Mouse (Mus musculus): ENCODE measurements around the gene Fam124b.

Gene Fam124b

DNA sequence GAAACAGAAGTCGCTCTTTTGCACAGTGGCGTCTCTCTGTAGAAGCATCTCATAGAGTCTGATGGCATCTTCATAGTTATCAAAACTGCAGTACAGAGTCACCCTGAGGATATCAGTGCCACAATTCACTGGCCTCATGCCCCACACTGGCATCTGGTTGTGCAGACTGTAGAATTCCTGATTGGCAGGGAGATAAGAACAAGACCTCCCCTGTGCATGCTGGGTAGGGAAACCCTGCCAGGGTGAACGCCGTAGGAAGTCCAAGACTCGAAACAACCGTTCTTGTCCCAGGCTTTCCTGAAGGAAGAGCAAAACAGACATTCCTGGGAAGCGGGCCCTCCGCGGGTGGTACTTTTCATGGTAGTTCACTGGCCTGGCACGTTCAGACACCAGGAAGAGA, 5.1 kb downstream of the Fam124b start:
- Histone ChIP-seq H3K9me3 (ENCODE audit: low read length) (no peaks in the 10 kb centered on the region), H3K36me3 (ENCODE audit: insufficient read depth, low read length) (no peaks in the 10 kb centered on the region), H3K4me3 (replicated peaks; ENCODE audit: low read length) (no peak overlapping the region), H3K4me1 (replicated peaks; ENCODE audit: low read depth, low read length) (peaks cover 17% of the 10 kb centered on the region), H3K27me3 (ENCODE audit: insufficient read depth, low read length) (no peaks in the 10 kb centered on the region)
- TF ChIP-seq NANOG (IDR thresholded peaks at IDR 0.05; ENCODE audit: borderline replicate concordance, low read length) (no peak), CTCF (conservative IDR thresholded peaks at IDR 0.05; ENCODE audit: low read length) (no peak)

- no peak overlapping the region for H3K4me3 ChIP-seq (replicated peaks; ENCODE audit: low read length)
- TF ChIP-seq POU5F1 (IDR thresholded peaks at IDR 0.05; ENCODE audit: borderline replicate concordance, low read length) (no peak), NANOG (IDR thresholded peaks at IDR 0.05; ENCODE audit: borderline replicate concordance, low read length) (no peak), CTCF (conservative IDR thresholded peaks at IDR 0.05; ENCODE audit: low read length) (no peak)
- no peaks in the 10 kb centered on the region for H3K27me3 ChIP-seq (ENCODE audit: insufficient read depth, low read length)
- no peaks in the 10 kb centered on the region for H3K36me3 ChIP-seq (ENCODE audit: insufficient read depth, low read length)
- H3K4me1 ChIP-seq (replicated peaks; ENCODE audit: low read depth, low read length), result 0 out of 2 replicates have a peak, but pooled peaks cover 3% of the 10 kb centered on the region
- no peaks in the 10 kb centered on the region for H3K9me3 ChIP-seq (ENCODE audit: low read length)
These were observed 16.0 kb downstream of the Fam124b start for GRCm38 (mm10) chr1:80202314-80202713.

DNA sequence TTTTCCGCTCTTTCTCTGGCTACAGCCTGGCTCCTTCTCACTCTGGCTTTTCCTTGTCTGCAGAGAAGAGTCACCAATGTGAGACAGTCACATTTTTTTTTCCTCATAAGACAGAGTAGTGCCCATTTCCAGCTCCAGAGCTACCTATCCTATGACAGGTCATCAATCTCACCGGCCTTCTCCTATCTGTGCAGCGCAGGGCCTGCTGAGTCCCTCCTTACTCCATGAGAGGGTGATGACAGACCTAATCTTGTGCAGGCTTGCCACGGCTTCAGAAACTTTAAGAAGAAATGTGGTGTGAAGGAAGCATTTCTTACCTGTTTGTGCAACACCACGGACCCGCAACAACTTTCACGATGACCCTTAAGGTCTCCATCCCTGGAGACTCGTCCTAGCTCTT, 25.4 kb downstream of the Fam124b start:
- Histone ChIP-seq H3K27me3 (ENCODE audit: insufficient read depth, low read length) (no peaks in the 10 kb centered on the region), H3K4me1 (replicated peaks; ENCODE audit: low read depth, low read length) (no peaks in the 10 kb centered on the region), H3K4me3 (replicated peaks; ENCODE audit: low read length) (no peak overlapping the region), H3K9me3 (ENCODE audit: low read length) (no peaks in the 10 kb centered on the region), H3K36me3 (ENCODE audit: insufficient read depth, low read length) (no peaks in the 10 kb centered on the region)
- TF ChIP-seq CTCF (conservative IDR thresholded peaks at IDR 0.05; ENCODE audit: low read length), result no peak
- no peak for TF ChIP-seq POU5F1 (IDR thresholded peaks at IDR 0.05; ENCODE audit: borderline replicate concordance, low read length)
- TF ChIP-seq NANOG (IDR thresholded peaks at IDR 0.05; ENCODE audit: borderline replicate concordance, low read length), result no peak

GRCm38 (mm10) chr1:80181414-80181805, 36.9 kb downstream of the Fam124b start:
- TF ChIP-seq NANOG (IDR thresholded peaks at IDR 0.05; ENCODE audit: borderline replicate concordance, low read length) (no peak), CTCF (conservative IDR thresholded peaks at IDR 0.05; ENCODE audit: low read length) (no peak), POU5F1 (IDR thresholded peaks at IDR 0.05; ENCODE audit: borderline replicate concordance, low read length) (no peak)
- Histone ChIP-seq H3K27me3 (ENCODE audit: insufficient read depth, low read length) (0 out of 2 replicates have a peak, but pooled peaks cover 5% of the 10 kb centered on the region), H3K9me3 (ENCODE audit: low read length) (peaks cover 10% of the 10 kb centered on the region; the same call in 1 of the 2 replicates), H3K4me1 (replicated peaks; ENCODE audit: low read depth, low read length) (no peaks in the 10 kb centered on the region), H3K36me3 (ENCODE audit: insufficient read depth, low read length) (no peaks in the 10 kb centered on the region), H3K4me3 (replicated peaks; ENCODE audit: low read length) (no peak overlapping the region)

GRCm38 (mm10) chr1:80180767-80181413, 37.4 kb downstream of the Fam124b start:
- no peak overlapping the region for H3K4me3 ChIP-seq (replicated peaks; ENCODE audit: low read length)
- no peaks in the 10 kb centered on the region for H3K4me1 ChIP-seq (replicated peaks; ENCODE audit: low read depth, low read length)
- H3K9me3 ChIP-seq (ENCODE audit: low read length), result peaks cover 10% of the 10 kb centered on the region; the same call in 1 of the 2 replicates
- TF ChIP-seq CTCF (conservative IDR thresholded peaks at IDR 0.05; ENCODE audit: low read length) (peak; percentile 61), POU5F1 (IDR thresholded peaks at IDR 0.05; ENCODE audit: borderline replicate concordance, low read length) (no peak)
- 0 out of 2 replicates have a peak, but pooled peaks cover 5% of the 10 kb centered on the region for H3K27me3 ChIP-seq (ENCODE audit: insufficient read depth, low read length)
- H3K36me3 ChIP-seq (ENCODE audit: insufficient read depth, low read length), result no peaks in the 10 kb centered on the region

DNA sequence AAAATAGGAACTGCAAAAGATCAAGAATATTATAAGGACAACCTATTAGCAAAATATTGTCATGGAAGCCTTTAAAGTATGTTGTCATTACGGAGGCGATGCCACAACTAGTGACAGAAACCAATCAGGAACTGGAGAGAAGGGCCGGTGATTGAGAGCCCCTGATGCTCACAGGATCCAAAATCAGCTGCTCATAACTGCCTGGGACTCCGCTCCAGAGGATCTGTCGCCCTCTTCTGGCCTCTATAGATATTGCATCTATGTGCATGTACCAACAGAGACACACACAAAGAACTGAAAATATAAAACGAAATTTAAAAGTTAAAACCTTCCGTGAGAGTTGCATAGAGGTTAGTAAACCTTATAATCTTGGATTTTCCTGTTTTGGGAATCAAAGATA, 38.1 kb downstream of the Fam124b start:
- no peaks in the 10 kb centered on the region for H3K36me3 ChIP-seq (ENCODE audit: insufficient read depth, low read length)
- no peaks in the 10 kb centered on the region for H3K4me1 ChIP-seq (replicated peaks; ENCODE audit: low read depth, low read length)
- H3K9me3 ChIP-seq (ENCODE audit: low read length), result peaks cover 7% of the 10 kb centered on the region; the same call in 1 of the 2 replicates
- 0 out of 2 replicates have a peak, but pooled peaks cover 5% of the 10 kb centered on the region for H3K27me3 ChIP-seq (ENCODE audit: insufficient read depth, low read length)
- TF ChIP-seq CTCF (conservative IDR thresholded peaks at IDR 0.05; ENCODE audit: low read length), result peak; percentile 73
- TF ChIP-seq NANOG (IDR thresholded peaks at IDR 0.05; ENCODE audit: borderline replicate concordance, low read length), result no peak
- H3K4me3 ChIP-seq (replicated peaks; ENCODE audit: low read length), result no peak overlapping the region

DNA sequence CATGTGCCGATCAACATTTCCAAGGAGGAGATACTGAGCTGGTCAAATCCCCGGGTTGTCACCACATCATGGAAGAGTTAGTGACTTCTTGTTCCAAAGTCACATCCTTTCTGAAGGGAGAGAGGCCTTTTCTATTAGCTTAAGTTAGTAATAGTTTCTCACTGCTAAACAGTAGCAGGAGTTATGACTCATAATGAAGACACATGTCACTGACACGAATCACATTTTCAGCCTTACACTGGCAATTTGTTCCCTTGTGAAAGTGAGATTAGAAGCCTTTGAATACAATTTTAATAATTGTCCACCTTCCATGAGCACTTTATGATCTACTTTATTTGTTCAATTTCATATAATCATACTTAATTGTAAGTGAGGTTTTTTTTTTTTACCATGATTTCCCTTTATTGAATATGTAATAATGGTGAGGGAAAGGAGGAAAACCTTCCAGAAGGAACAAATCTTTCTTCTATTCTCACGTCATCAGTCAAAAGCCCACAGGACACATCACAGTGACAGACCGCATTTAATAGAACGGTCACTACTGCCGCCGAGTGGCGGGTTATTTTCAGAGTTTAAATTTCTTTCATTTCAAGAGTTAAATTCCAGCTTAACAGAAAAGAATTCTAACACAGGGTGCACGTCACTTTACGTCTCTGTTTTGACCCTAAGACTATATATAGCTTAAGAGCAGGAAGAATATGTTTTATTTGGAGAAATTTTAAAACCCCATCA, 40.5 kb downstream of the Fam124b start:
- H3K4me3 ChIP-seq (replicated peaks; ENCODE audit: low read length), result no peak overlapping the region
- H3K36me3 ChIP-seq (ENCODE audit: insufficient read depth, low read length), result no peaks in the 10 kb centered on the region
- H3K4me1 ChIP-seq (replicated peaks; ENCODE audit: low read depth, low read length), result no peaks in the 10 kb centered on the region
- H3K9me3 ChIP-seq (ENCODE audit: low read length), result no peaks in the 10 kb centered on the region
- 0 out of 2 replicates have a peak, but pooled peaks cover 5% of the 10 kb centered on the region for H3K27me3 ChIP-seq (ENCODE audit: insufficient read depth, low read length)
- no peak for TF ChIP-seq POU5F1 (IDR thresholded peaks at IDR 0.05; ENCODE audit: borderline replicate concordance, low read length)
- TF ChIP-seq NANOG (IDR thresholded peaks at IDR 0.05; ENCODE audit: borderline replicate concordance, low read length), result no peak
- TF ChIP-seq CTCF (conservative IDR thresholded peaks at IDR 0.05; ENCODE audit: low read length), result no peak

DNA sequence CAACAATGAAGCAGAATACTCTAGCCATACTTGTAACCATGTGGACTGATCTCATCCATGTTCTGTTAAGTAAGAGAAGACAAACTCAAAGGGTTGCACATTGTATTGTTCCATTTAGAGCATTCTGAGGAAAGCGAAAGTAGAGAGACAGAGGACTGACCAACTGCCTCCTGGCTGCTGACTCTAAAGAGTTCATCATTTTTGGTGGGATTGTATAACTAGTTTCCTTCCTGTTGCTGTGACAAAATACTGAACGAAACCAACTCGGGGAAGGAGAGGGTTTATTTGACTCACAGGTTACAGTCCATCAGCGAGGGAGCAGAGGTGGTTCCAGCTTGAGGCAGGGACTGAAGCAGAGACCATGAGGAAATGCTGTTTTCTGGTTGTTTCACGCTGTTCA, 50.6 kb downstream of the Fam124b start:
- Histone ChIP-seq H3K36me3 (ENCODE audit: insufficient read depth, low read length) (no peaks in the 10 kb centered on the region), H3K4me1 (replicated peaks; ENCODE audit: low read depth, low read length) (no peaks in the 10 kb centered on the region), H3K27me3 (ENCODE audit: insufficient read depth, low read length) (no peaks in the 10 kb centered on the region), H3K9me3 (ENCODE audit: low read length) (no peaks in the 10 kb centered on the region), H3K4me3 (replicated peaks; ENCODE audit: low read length) (no peak overlapping the region)
- TF ChIP-seq POU5F1 (IDR thresholded peaks at IDR 0.05; ENCODE audit: borderline replicate concordance, low read length), result no peak
- no peak for TF ChIP-seq CTCF (conservative IDR thresholded peaks at IDR 0.05; ENCODE audit: low read length)
- no peak for TF ChIP-seq NANOG (IDR thresholded peaks at IDR 0.05; ENCODE audit: borderline replicate concordance, low read length)
